Mouse (Mus musculus) heart, postnatal 0 days (tissue): ENCODE data around the gene Oas1h. TPM values are rescaled to one million over a fixed set of nuclear protein-coding genes. Genes with fewer than 3 reads are reported as not detected.
"Not testable (repeated sequence)": the region's sequence is repeated elsewhere in the genome, so short reads cannot be mapped to it uniquely, and the experiment has no call there.

Experiments
- ATAC-seq: fragments of 200-750 bp; cut with Nextera tagmentation; 2 replicates; pipeline ENCODE4 v1.8.0; 2017; ENCODE audit warnings: low read depth, moderate number of reproducible peaks, moderate library complexity; ENCODE audit not compliant: insufficient read depth
- DNase-seq: peaks from one replicate; pipeline ENCODE4 v3.0.0-alpha.2; 2016; ENCODE audit warnings: low spot score
- H3K27ac ChIP-seq: fragments of 300-500 bp; sonication (generic); 2 replicates; pipeline ENCODE4 v1.5.1; 2014; ENCODE audit warnings: low read depth, mild to moderate bottlenecking
- H3K27me3 ChIP-seq: fragments of 300-500 bp; sonication (generic); 2 replicates; pipeline ENCODE4 v1.6.1; 2014; ENCODE audit warnings: low read length, mixed read lengths; ENCODE audit not compliant: control insufficient read depth, insufficient read depth
- H3K36me3 ChIP-seq: fragments of 300-500 bp; sonication (generic); replicated peaks from 2 replicates; pipeline ENCODE4 v1.6.1; 2014; ENCODE audit warnings: low read length, mixed read lengths; ENCODE audit not compliant: control insufficient read depth, insufficient read depth
- H3K4me1 ChIP-seq: fragments of 300-500 bp; sonication (generic); 2 replicates; pipeline ENCODE4 v1.6.1; 2014; ENCODE audit warnings: antibody characterized with exemption; ENCODE audit not compliant: control insufficient read depth, insufficient read depth
- H3K4me2 ChIP-seq: fragments of 300-500 bp; sonication (generic); 2 replicates; pipeline ENCODE4 v1.6.1; 2014; ENCODE audit warnings: low read depth, mild to moderate bottlenecking, low read length, moderate library complexity
- H3K4me3 ChIP-seq: fragments of 300-500 bp; sonication (generic); 2 replicates; pipeline ENCODE4 v1.5.1; 2014; ENCODE audit warnings: low read depth, low read length
- H3K9ac ChIP-seq: fragments of 300-500 bp; sonication (generic); replicated peaks from 2 replicates; pipeline ENCODE4 v1.6.1; 2014; ENCODE audit warnings: low read depth, low read length, mixed read lengths
- H3K9me3 ChIP-seq: fragments of 300-500 bp; sonication (generic); replicated peaks from 2 replicates; pipeline ENCODE4 v1.6.1; 2016; ENCODE audit warnings: low read length; ENCODE audit not compliant: control insufficient read depth
- CTCF ChIP-seq: IDR thresholded peaks from 2 replicates; pipeline ENCODE4 v1.5.1; 2016; ENCODE audit warnings: antibody characterized with exemption, control low read depth, low read depth
- EP300 ChIP-seq: IDR thresholded peaks from 2 replicates; pipeline ENCODE4 v1.6.1; 2016; ENCODE audit warnings: antibody characterized with exemption, low read depth
- WGBS: fragments of 180-500 bp; shearing (Covaris S2); extraction: QIAGEN DNeasy Blood & Tissue Kit; methylation state at CpG from one replicate; pipeline ENCODE4 v1.1.7; 2014; 5-methylcytosine and 5-hydroxymethylcytosine counted together
- polyA plus RNA-seq: library from polyadenylated mRNA; unstranded; fragments of >200 nt; fragmentation: Nextera tagmentation; extraction: Ambion mirVana; gene quantifications from 2 replicates; pipeline ENCODE4 v1.2.1, GENCODE M21; 2015
- total RNA-seq: library from RNA; depleted of rRNA; stranded (reverse); fragments of >200 nt; gene quantifications from 2 replicates; pipeline ENCODE4 v1.2.3, GENCODE M21; 2014; ENCODE audit warnings: low replicate concordance

Oas1h gene
- total and polyA plus RNA-seq, 2 experiments from 2014 or later, result not detected

GRCm38 (mm10) chr5:120895231-120895900 is 34.1 kb downstream of the Oas1h start:
- WGBS, result 82% methylated on average over 11 of the region's 11 CpGs
- ATAC-seq, result no peak
- TF ChIP-seq EP300, result no peak
- no peak for TF ChIP-seq CTCF

GRCm38 (mm10) chr5:120898307-120898706 is 37.1 kb downstream of the Oas1h start:
- Histone ChIP-seq H3K27me3 (no peaks in the 10 kb centered on the region), H3K27ac (no peak overlapping the region), H3K4me1 (no peaks in the 10 kb centered on the region), H3K9me3 (no peaks in the 10 kb centered on the region), H3K36me3 (no peaks in the 10 kb centered on the region), H3K4me2 (no peak overlapping the region), H3K9ac (no peak overlapping the region), H3K4me3 (no peak overlapping the region)
- WGBS, result 66% methylated on average over 6 of the region's 6 CpGs
- no peak for TF ChIP-seq CTCF
- TF ChIP-seq EP300, result no peak
- DNase-seq, result no peak
- no peak for ATAC-seq

More at GRCm38 (mm10) chr5:120895231-120895900, 34.1 kb downstream of the Oas1h start:
- H3K27ac ChIP-seq, result no peak overlapping the region
- no peaks in the 10 kb centered on the region for H3K27me3 ChIP-seq
- H3K4me3 ChIP-seq, result no peak overlapping the region
- no peak for DNase-seq
- H3K4me1 ChIP-seq, result no peaks in the 10 kb centered on the region
- H3K36me3 ChIP-seq, result no peaks in the 10 kb centered on the region
- no peaks in the 10 kb centered on the region for H3K9me3 ChIP-seq
- H3K9ac ChIP-seq, result no peak overlapping the region
- H3K4me2 ChIP-seq, result no peak overlapping the region

GRCm38 (mm10) chr5:120898726-120899125 is 37.5 kb downstream of the Oas1h start:
- Histone ChIP-seq H3K27ac (no peak overlapping the region), H3K9ac (no peak overlapping the region), H3K36me3 (no peaks in the 10 kb centered on the region), H3K9me3 (no peaks in the 10 kb centered on the region), H3K4me1 (no peaks in the 10 kb centered on the region), H3K27me3 (no peaks in the 10 kb centered on the region), H3K4me3 (no peak overlapping the region), H3K4me2 (no peak overlapping the region)
- no peak for DNase-seq
- ATAC-seq, result no peak
- TF ChIP-seq CTCF, result no peak
- no peak for TF ChIP-seq EP300

GRCm38 (mm10) chr5:120900666-120901065 is 39.4 kb downstream of the Oas1h start:
- Histone ChIP-seq H3K27me3 (no peaks in the 10 kb centered on the region), H3K4me3 (no peak overlapping the region), H3K27ac (no peak overlapping the region), H3K4me2 (no peak overlapping the region), H3K9me3 (no peaks in the 10 kb centered on the region), H3K4me1 (no peaks in the 10 kb centered on the region), H3K9ac (no peak overlapping the region), H3K36me3 (no peaks in the 10 kb centered on the region)
- ATAC-seq (no peak), DNase-seq (no peak)
- WGBS, result 37% methylated on average over 1 of the region's 1 CpGs
- no peak for TF ChIP-seq EP300
- TF ChIP-seq CTCF, result no peak

- no peak overlapping the region for H3K4me3 ChIP-seq
- DNase-seq, result no peak
- ATAC-seq, result no peak
- TF ChIP-seq CTCF (no peak), EP300 (no peak)
- H3K9me3 ChIP-seq, result no peaks in the 10 kb centered on the region
- no peaks in the 10 kb centered on the region for H3K36me3 ChIP-seq
- no peaks in the 10 kb centered on the region for H3K27me3 ChIP-seq
- H3K27ac ChIP-seq, result no peak overlapping the region
- WGBS, result 86% methylated on average over 5 of the region's 5 CpGs
- no peak overlapping the region for H3K4me2 ChIP-seq
- H3K4me1 ChIP-seq, result no peaks in the 10 kb centered on the region
- no peak overlapping the region for H3K9ac ChIP-seq
Measured at GRCm38 (mm10) chr5:120902056-120902455, 40.8 kb downstream of the Oas1h start.

GRCm38 (mm10) chr5:120906791-120907733 is 45.8 kb downstream of the Oas1h start, which contains the start of gene Oas1a:
Gene Oas1a, minus strand, starts transcription at chr5:120907521.
- H3K36me3 ChIP-seq, result not testable (repeated sequence)

More at GRCm38 (mm10) chr5:120906791-120907733, 45.8 kb downstream of the Oas1h start, which contains the start of gene Oas1a:
- H3K4me1 ChIP-seq, ATAC-seq, H3K27ac ChIP-seq, H3K9me3 ChIP-seq, H3K27me3 ChIP-seq, DNase-seq, H3K9ac ChIP-seq: not testable (repeated sequence)
- WGBS, result 28% methylated on average over 9 of the region's 12 CpGs
- Histone ChIP-seq H3K4me2 (peak within 1 kb of the TSS; percentile 16; the same call in 1 of the 2 replicates), H3K4me3 (peak within 1 kb of the TSS; percentile 12; the same call in 1 of the 2 replicates)
